Mouse (Mus musculus) thymus, adult 2 months (tissue): ENCODE data around the gene Sept9. TPM values are rescaled to one million over a fixed set of nuclear protein-coding genes. Genes with fewer than 3 reads are reported as not detected.

Source experiments
- DNase-seq: peaks from one replicate; pipeline ENCODE4 v3.0.0; 2021
- H3K27ac ChIP-seq: fragments of 200-500 bp; 2 replicates; pipeline ENCODE4 v1.5.1; 2012; ENCODE audit warnings: low read length, control low read depth; ENCODE audit not compliant: control insufficient read depth, insufficient read depth
- H3K27me3 ChIP-seq: fragments of 200-500 bp; 2 replicates; pipeline ENCODE4 v1.6.1; 2012; ENCODE audit warnings: mild to moderate bottlenecking, low read length, moderate library complexity, mixed read lengths; ENCODE audit not compliant: control insufficient read depth, insufficient read depth
- H3K36me3 ChIP-seq: fragments of 200-500 bp; 2 replicates; pipeline ENCODE4 v1.6.1; 2012; ENCODE audit warnings: mild to moderate bottlenecking, low read length, moderate library complexity; ENCODE audit not compliant: control insufficient read depth, insufficient read depth
- H3K4me1 ChIP-seq: fragments of 200-500 bp; replicated peaks from 2 replicates; pipeline ENCODE4 v1.6.1; 2012; ENCODE audit warnings: low read length; ENCODE audit not compliant: control insufficient read depth, insufficient read depth
- H3K4me3 ChIP-seq: fragments of 200-500 bp; 2 replicates; pipeline ENCODE4 v1.5.1; 2012; ENCODE audit warnings: mild to moderate bottlenecking, low read length, control low read depth, moderate library complexity; ENCODE audit not compliant: control insufficient read depth, insufficient read depth
- CTCF ChIP-seq: fragments of 200-500 bp; IDR thresholded peaks from 2 replicates; pipeline ENCODE4 v1.5.1; 2012; ENCODE audit warnings: mild to moderate bottlenecking, control low read depth, low read length, moderate library complexity, borderline replicate concordance; ENCODE audit not compliant: control insufficient read depth, poor library complexity, insufficient read depth; ENCODE audit errors: extremely low read depth
- POLR2A ChIP-seq: fragments of 200-500 bp; IDR thresholded peaks from 2 replicates; pipeline ENCODE4 v1.6.1; 2012; ENCODE audit warnings: mild to moderate bottlenecking, low read length, control low read depth, moderate library complexity; ENCODE audit not compliant: control insufficient read depth, poor library complexity, insufficient read depth; ENCODE audit errors: extremely low read depth
- WGBS: fragments of 180-500 bp; shearing (Covaris S2); methylation state at CpG from one replicate; pipeline ENCODE4 v1.1.7; 2018; 5-methylcytosine and 5-hydroxymethylcytosine counted together
- polyA plus RNA-seq: library from polyadenylated mRNA; depleted of rRNA; stranded (reverse); fragments of >200 nt; gene quantifications from 2 replicates; pipeline ENCODE4 v1.2.3, GENCODE M21; 2012

Sept9 gene
- polyA plus RNA-seq, 1 experiment, result 113 TPM

DNA sequence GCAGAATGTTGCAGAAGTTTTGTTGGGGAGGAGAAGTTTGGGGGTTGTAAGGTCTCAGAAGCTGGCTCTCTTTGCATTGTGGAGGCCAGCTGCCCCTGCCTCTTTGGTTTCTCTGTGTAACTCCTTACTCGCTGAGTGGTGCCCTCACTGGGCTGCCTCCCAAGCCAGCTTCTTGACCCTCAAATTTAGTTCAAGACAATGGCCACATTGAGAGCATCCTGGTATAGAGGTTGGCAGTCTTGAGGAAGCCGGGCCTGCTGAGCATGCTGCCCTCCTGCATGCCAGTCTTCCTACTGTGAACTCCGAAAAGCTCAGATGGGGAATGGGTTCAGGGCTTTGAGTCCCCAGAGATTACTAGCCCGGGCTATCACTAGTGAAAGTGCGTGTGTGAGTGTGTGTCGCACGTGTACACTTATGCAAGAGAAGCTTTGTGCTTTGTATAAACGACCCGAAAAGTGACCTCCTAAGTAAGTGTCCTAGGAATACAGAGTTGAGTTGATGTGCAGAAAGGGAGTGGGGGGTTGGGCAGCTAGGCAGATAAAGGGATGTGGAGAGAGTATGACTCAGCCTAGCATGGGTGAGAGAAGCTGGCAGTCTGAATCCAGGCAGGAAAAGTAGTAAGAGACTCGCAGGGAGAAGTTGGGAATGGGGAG is 69.0 kb downstream of the Sept9 start:
- Histone ChIP-seq H3K27ac (peak overlapping the region; percentile 4; the same call in 1 of the 2 replicates), H3K36me3 (no peaks in the 10 kb centered on the region), H3K4me3 (no peak overlapping the region), H3K4me1 (peaks cover 49% of the 10 kb centered on the region), H3K27me3 (no peaks in the 10 kb centered on the region)
- TF ChIP-seq POLR2A (no peak), CTCF (no peak)
- DNase-seq, result no peak
- 85% methylated on average over 10 of the region's 10 CpGs for WGBS

DNA sequence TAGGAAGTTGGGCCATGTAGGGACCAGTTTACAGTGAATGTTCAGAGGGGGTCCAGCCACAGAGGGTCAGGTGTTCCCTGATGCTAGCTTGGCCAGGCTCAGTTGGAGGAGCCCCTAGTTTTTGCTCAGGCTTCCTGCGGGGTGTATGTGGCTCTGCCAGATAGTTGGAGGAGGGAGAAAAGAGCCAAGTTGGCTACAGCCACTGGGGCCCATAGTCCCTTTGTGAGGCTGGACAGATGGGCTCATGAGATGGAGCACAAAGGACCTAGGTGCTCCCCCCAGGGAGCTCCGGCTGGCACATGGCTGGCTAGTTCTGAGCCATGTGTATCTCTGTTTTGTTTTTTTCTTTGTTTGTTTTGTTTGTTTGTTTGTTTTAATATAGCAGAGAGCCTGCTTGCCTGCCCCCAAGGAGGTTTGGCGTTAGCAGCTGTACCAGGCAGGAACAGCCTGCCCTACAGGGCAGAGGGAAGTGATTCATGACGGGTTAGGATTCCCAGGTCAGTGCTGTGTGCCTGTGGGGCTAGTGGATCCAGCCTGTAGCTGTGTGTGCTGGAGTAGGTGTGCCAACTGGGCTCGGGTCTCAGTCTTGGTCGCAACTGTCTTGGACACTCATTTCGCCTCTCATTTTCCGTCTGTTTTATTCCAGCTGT is 69.7 kb downstream of the Sept9 start:
- Histone ChIP-seq H3K4me1 (peaks cover 55% of the 10 kb centered on the region), H3K36me3 (no peaks in the 10 kb centered on the region), H3K27me3 (no peaks in the 10 kb centered on the region), H3K4me3 (no peak overlapping the region), H3K27ac (no peak overlapping the region)
- DNase-seq, result no peak
- no peak for TF ChIP-seq POLR2A
- 90% methylated on average over 8 of the region's 8 CpGs for WGBS

- Histone ChIP-seq H3K27me3 (no peaks in the 10 kb centered on the region), H3K4me1 (peaks cover 55% of the 10 kb centered on the region), H3K36me3 (no peaks in the 10 kb centered on the region), H3K4me3 (no peak overlapping the region), H3K27ac (no peak overlapping the region)
- TF ChIP-seq CTCF (no peak), POLR2A (no peak)
- WGBS, result 88% methylated on average over 6 of the region's 6 CpGs
- no peak for DNase-seq
These were observed 70.5 kb downstream of the Sept9 start for GRCm38 (mm10) chr11:117269946-117270345.

DNA sequence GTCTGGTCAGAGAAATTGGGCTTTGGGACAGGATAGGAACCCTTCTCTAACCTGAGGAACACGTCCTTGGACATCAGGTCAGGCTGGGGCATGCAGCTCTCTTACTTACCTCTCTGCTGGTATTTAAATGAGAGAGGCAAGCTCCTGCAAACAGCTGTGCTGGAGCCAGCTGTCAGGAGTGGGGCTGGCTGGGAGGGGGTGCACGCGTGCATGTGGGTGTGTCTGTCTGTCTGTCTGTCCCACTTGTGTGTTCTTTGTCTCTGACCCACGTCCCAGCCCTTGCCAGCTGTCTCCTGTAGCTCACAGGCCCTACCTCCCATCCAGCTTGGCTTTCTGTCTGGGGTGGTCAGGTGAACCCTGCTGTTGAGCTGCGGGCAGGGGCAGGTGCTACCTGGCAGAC is 75.5 kb downstream of the Sept9 start:
- H3K4me1 ChIP-seq, result peaks cover 59% of the 10 kb centered on the region
- no peak overlapping the region for H3K4me3 ChIP-seq
- 39% methylated on average over 5 of the region's 5 CpGs for WGBS
- H3K27me3 ChIP-seq, result no peaks in the 10 kb centered on the region
- H3K36me3 ChIP-seq, result no peaks in the 10 kb centered on the region
- DNase-seq, result no peak
- TF ChIP-seq POLR2A (no peak), CTCF (no peak)
- peak overlapping the region; percentile 5; the same call in 1 of the 2 replicates for H3K27ac ChIP-seq

- peaks cover 59% of the 10 kb centered on the region for H3K4me1 ChIP-seq
- no peaks in the 10 kb centered on the region for H3K36me3 ChIP-seq
- no peak for TF ChIP-seq POLR2A
- TF ChIP-seq CTCF, result 0 out of 2 replicates have a peak, but pooled peaks have one; percentile 13
- no peak overlapping the region for H3K27ac ChIP-seq
- H3K4me3 ChIP-seq, result no peak overlapping the region
- no peak for DNase-seq
- WGBS, result 93% methylated on average over 6 of the region's 6 CpGs
- H3K27me3 ChIP-seq, result no peaks in the 10 kb centered on the region
These were observed 76.5 kb downstream of the Sept9 start for GRCm38 (mm10) chr11:117275999-117276398.

DNA sequence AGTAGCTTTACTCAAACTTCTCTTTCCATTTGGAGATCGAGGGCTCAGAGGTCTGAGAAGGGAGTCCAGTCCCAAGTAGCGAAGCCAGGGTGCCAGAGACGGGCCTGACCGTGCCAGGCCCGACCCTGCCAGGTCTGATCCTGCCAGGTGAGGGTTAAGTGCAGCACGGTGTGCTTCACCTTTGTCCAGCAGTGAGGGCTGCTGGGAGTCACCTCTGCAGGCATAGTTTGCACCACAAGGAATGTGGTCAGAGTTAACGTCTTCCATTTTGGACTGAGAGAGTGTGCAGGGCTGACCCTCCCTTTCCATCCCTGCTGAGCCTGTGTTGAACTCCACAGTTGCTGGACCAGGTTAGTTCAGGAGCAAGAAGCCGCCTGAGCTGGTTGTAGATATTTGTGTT is 77.5 kb downstream of the Sept9 start:
- Histone ChIP-seq H3K27ac (no peak overlapping the region), H3K4me3 (no peak overlapping the region), H3K27me3 (no peaks in the 10 kb centered on the region), H3K36me3 (no peaks in the 10 kb centered on the region), H3K4me1 (peaks cover 65% of the 10 kb centered on the region)
- no peak for TF ChIP-seq POLR2A
- TF ChIP-seq CTCF, result no peak
- DNase-seq, result no peak
- WGBS, result 92% methylated on average over 8 of the region's 8 CpGs
